Mouse (Mus musculus) midbrain, postnatal 0 days (tissue): Measurements from ENCODE around the gene Hyal6. TPM values are rescaled to one million over a fixed set of nuclear protein-coding genes. Genes with fewer than 3 reads are reported as not detected.

Source experiments
- ATAC-seq: fragments of 200-750 bp; cut with Nextera tagmentation; 2 replicates; pipeline ENCODE4 v1.8.0; 2017; ENCODE audit warnings: moderate number of reproducible peaks, mild to moderate bottlenecking, moderate TSS enrichment, moderate library complexity; ENCODE audit not compliant: low FRiP score
- DNase-seq: peaks from one replicate; pipeline ENCODE4 v3.0.0-alpha.2; 2015; ENCODE audit warnings: low spot score
- H3K27ac ChIP-seq: fragments of 300-500 bp; sonication (generic); 2 replicates; pipeline ENCODE4 v1.5.1; 2014; ENCODE audit warnings: low read depth, mild to moderate bottlenecking, low read length, mixed read lengths
- H3K27me3 ChIP-seq: fragments of 300-500 bp; sonication (generic); 2 replicates; pipeline ENCODE4 v1.6.1; 2014; ENCODE audit warnings: low read length, control low read depth, mixed read lengths; ENCODE audit not compliant: insufficient read depth
- H3K36me3 ChIP-seq: fragments of 300-500 bp; sonication (generic); 2 replicates; pipeline ENCODE4 v1.6.1; 2014; ENCODE audit warnings: low read length, control low read depth, mixed read lengths; ENCODE audit not compliant: insufficient read depth
- H3K4me1 ChIP-seq: fragments of 300-500 bp; sonication (generic); 2 replicates; pipeline ENCODE4 v1.6.1; 2014; ENCODE audit warnings: mild to moderate bottlenecking, control low read depth, antibody characterized with exemption, low read length, mixed read lengths; ENCODE audit not compliant: insufficient read depth
- H3K4me2 ChIP-seq: fragments of 300-500 bp; sonication (generic); 2 replicates; pipeline ENCODE4 v1.6.1; 2014; ENCODE audit warnings: low read depth, mild to moderate bottlenecking, low read length, mixed read lengths; ENCODE audit not compliant: poor library complexity, severe bottlenecking
- H3K4me3 ChIP-seq: fragments of 300-500 bp; sonication (generic); 2 replicates; pipeline ENCODE4 v1.5.1; 2014; ENCODE audit warnings: low read depth, mild to moderate bottlenecking, low read length, moderate library complexity
- H3K9ac ChIP-seq: fragments of 300-500 bp; sonication (generic); replicated peaks from 2 replicates; pipeline ENCODE4 v1.6.1; 2014; ENCODE audit warnings: mild to moderate bottlenecking, low read length, moderate library complexity, mixed read lengths; ENCODE audit not compliant: poor library complexity, severe bottlenecking
- H3K9me3 ChIP-seq: fragments of 300-500 bp; sonication (generic); 2 replicates; pipeline ENCODE4 v1.6.1; 2016; ENCODE audit warnings: low read length, control low read depth
- CTCF ChIP-seq: IDR thresholded peaks from 2 replicates; pipeline ENCODE4 v1.5.1; 2016; ENCODE audit warnings: antibody characterized with exemption, mild to moderate bottlenecking
- WGBS: fragments of 180-500 bp; shearing (Covaris S2); extraction: QIAGEN DNeasy Blood & Tissue Kit; methylation state at CpG from one replicate; pipeline ENCODE4 v1.1.7; 2014; 5-methylcytosine and 5-hydroxymethylcytosine counted together
- polyA plus RNA-seq: library from polyadenylated mRNA; unstranded; fragments of >200 nt; fragmentation: Nextera tagmentation; extraction: Ambion mirVana; gene quantifications from 2 replicates; pipeline ENCODE4 v1.2.1, GENCODE M21; 2015
- total RNA-seq: library from RNA; depleted of rRNA; stranded (reverse); fragments of >200 nt; gene quantifications from 2 replicates; pipeline ENCODE4 v1.2.3, GENCODE M21; 2014

The Hyal6 gene
- total and polyA plus RNA-seq, 2 experiments from 2014 or later: not detected

GRCm38 (mm10) chr6:24707499-24707898 lies 25.5 kb upstream of the Hyal6 start:
- no peak overlapping the region for H3K9ac ChIP-seq
- no peaks in the 10 kb centered on the region for H3K9me3 ChIP-seq
- H3K36me3 ChIP-seq: no peaks in the 10 kb centered on the region
- ATAC-seq (no peak), DNase-seq (no peak)
- TF ChIP-seq CTCF: no peak
- H3K27me3 ChIP-seq: no peaks in the 10 kb centered on the region
- H3K4me2 ChIP-seq: no peak overlapping the region
- 78% methylated on average over 2 of the region's 2 CpGs for whole genome bisulfite sequencing
- H3K27ac ChIP-seq: no peak overlapping the region
- H3K4me3 ChIP-seq: no peak overlapping the region
- H3K4me1 ChIP-seq: no peaks in the 10 kb centered on the region

GRCm38 (mm10) chr6:24721317-24722099 lies 11.5 kb upstream of the Hyal6 start:
- DNase-seq (peak; percentile 76), ATAC-seq (no peak)
- Histone ChIP-seq H3K9me3 (no peaks in the 10 kb centered on the region), H3K9ac (no peak overlapping the region), H3K27me3 (no peaks in the 10 kb centered on the region), H3K4me2 (no peak overlapping the region), H3K36me3 (no peaks in the 10 kb centered on the region), H3K4me1 (no peaks in the 10 kb centered on the region), H3K4me3 (no peak overlapping the region), H3K27ac (no peak overlapping the region)
- peak; percentile 82 for TF ChIP-seq CTCF
- WGBS: 35% methylated on average over 13 of the region's 13 CpGs

- TF ChIP-seq CTCF: no peak
- Histone ChIP-seq H3K36me3 (no peaks in the 10 kb centered on the region), H3K27ac (no peak overlapping the region), H3K4me1 (no peaks in the 10 kb centered on the region), H3K27me3 (no peaks in the 10 kb centered on the region), H3K4me2 (no peak overlapping the region), H3K9me3 (no peaks in the 10 kb centered on the region), H3K4me3 (no peak overlapping the region), H3K9ac (no peak overlapping the region)
- no peak for ATAC-seq
- 89% methylated on average over 1 of the region's 1 CpGs for WGBS
- DNase-seq: no peak
Observed at GRCm38 (mm10) chr6:24728130-24728529, 4.9 kb upstream of the Hyal6 start.

GRCm38 (mm10) chr6:24734565-24734964 lies 1.5 kb downstream of the Hyal6 start:
- ATAC-seq (no peak), DNase-seq (no peak)
- Histone ChIP-seq H3K4me2 (no peak overlapping the region), H3K36me3 (no peaks in the 10 kb centered on the region), H3K4me3 (no peak overlapping the region), H3K27me3 (no peaks in the 10 kb centered on the region), H3K9me3 (no peaks in the 10 kb centered on the region), H3K27ac (no peak overlapping the region), H3K4me1 (no peaks in the 10 kb centered on the region), H3K9ac (no peak overlapping the region)
- TF ChIP-seq CTCF: no peak
- 90% methylated on average over 6 of the region's 6 CpGs for WGBS

- 82% methylated on average over 4 of the region's 4 CpGs for WGBS
Observed at GRCm38 (mm10) chr6:24748029-24748428, 15.0 kb downstream of the Hyal6 start, which contains the start of gene Hyal4. Hyal4 (plus strand) TSS chr6:24748329.

GRCm38 (mm10) chr6:24759281-24759680 lies 26.2 kb downstream of the Hyal6 start:
- WGBS: 93% methylated on average over 3 of the region's 3 CpGs

More at GRCm38 (mm10) chr6:24748029-24748428, 15.0 kb downstream of the Hyal6 start, which contains the start of gene Hyal4:
- TF ChIP-seq CTCF: no peak
- Histone ChIP-seq H3K27ac (no peak within 1 kb of the TSS), H3K9ac (no peak within 1 kb of the TSS), H3K36me3 (no peaks in the 10 kb centered on the region), H3K4me3 (no peak within 1 kb of the TSS), H3K27me3 (no peaks in the 10 kb centered on the region), H3K4me1 (no peaks in the 10 kb centered on the region), H3K9me3 (no peaks in the 10 kb centered on the region), H3K4me2 (no peak within 1 kb of the TSS)
- no peak for DNase-seq
- no peak for ATAC-seq

More at GRCm38 (mm10) chr6:24759281-24759680, 26.2 kb downstream of the Hyal6 start:
- no peaks in the 10 kb centered on the region for H3K4me1 ChIP-seq
- no peaks in the 10 kb centered on the region for H3K9me3 ChIP-seq
- H3K4me3 ChIP-seq: no peak overlapping the region
- no peaks in the 10 kb centered on the region for H3K36me3 ChIP-seq
- no peak overlapping the region for H3K27ac ChIP-seq
- no peak overlapping the region for H3K4me2 ChIP-seq
- DNase-seq: no peak
- TF ChIP-seq CTCF: no peak
- H3K27me3 ChIP-seq: no peaks in the 10 kb centered on the region
- ATAC-seq: no peak
- H3K9ac ChIP-seq: no peak overlapping the region
